Mouse (Mus musculus): Measurements from ENCODE around the gene Slc16a13. TPM values are rescaled to one million over a fixed set of nuclear protein-coding genes. Genes with fewer than 3 reads are reported as not detected.
A peak's percentile ranks its signal among the peaks of the same experiment; 100 is the strongest.

Gene Slc16a13
- polyA plus RNA-seq, 1 experiment from 2014 or later: 6.9 TPM

- WGBS: 46% methylated on average over 9 of the region's 9 CpGs
- no peak overlapping the region for H3K4me3 ChIP-seq (ENCODE audit: low read length)
- ATAC-seq (ENCODE audit: low read depth): no peak
- no peaks in the 10 kb centered on the region for H3K4me1 ChIP-seq (replicated peaks; ENCODE audit: control insufficient read depth, insufficient read depth, low read length)
- H3K9me3 ChIP-seq (ENCODE audit: control insufficient read depth, low read length): no peaks in the 10 kb centered on the region
- H3K27me3 ChIP-seq (ENCODE audit: control insufficient read depth, insufficient read depth, low read depth, low read length): peaks cover 2% of the 10 kb centered on the region; the same call in 1 of the 2 replicates
- H3K36me3 ChIP-seq (ENCODE audit: control insufficient read depth, insufficient read depth, low read length): no peaks in the 10 kb centered on the region
- no peak overlapping the region for H3K27ac ChIP-seq (ENCODE audit: low read length)
- no peak overlapping the region for H3K9ac ChIP-seq (ENCODE audit: low read length)
- H3K4me2 ChIP-seq (ENCODE audit: low read depth, low read length): no peak overlapping the region
Observed at GRCm38 (mm10) chr11:70247136-70247845, 26.4 kb upstream of the Slc16a13 start.

GRCm38 (mm10) chr11:70242591-70242990, 21.7 kb upstream of the Slc16a13 start:
- Histone ChIP-seq H3K9ac (ENCODE audit: low read length) (no peak overlapping the region), H3K27ac (ENCODE audit: low read length) (no peak overlapping the region), H3K9me3 (ENCODE audit: control insufficient read depth, low read length) (no peaks in the 10 kb centered on the region), H3K27me3 (ENCODE audit: control insufficient read depth, insufficient read depth, low read depth, low read length) (no peaks in the 10 kb centered on the region), H3K36me3 (ENCODE audit: control insufficient read depth, insufficient read depth, low read length) (no peaks in the 10 kb centered on the region), H3K4me2 (ENCODE audit: low read depth, low read length) (no peak overlapping the region), H3K4me1 (replicated peaks; ENCODE audit: control insufficient read depth, insufficient read depth, low read length) (peaks cover 9% of the 10 kb centered on the region), H3K4me3 (ENCODE audit: low read length) (no peak overlapping the region)
- ATAC-seq (ENCODE audit: low read depth): no peak
- WGBS: 64% methylated on average over 11 of the region's 11 CpGs

GRCm38 (mm10) chr11:70239541-70240279, 18.8 kb upstream of the Slc16a13 start, which contains the start of the genes Gm21988 and Rnasek:
Gene Gm21988 (minus strand): TSS chr11:70239830.
Gene Rnasek (minus strand): TSS chr11:70239842.
- Histone ChIP-seq H3K4me2 (ENCODE audit: low read depth, low read length) (peak within 1 kb of the TSS; percentile 91), H3K9me3 (ENCODE audit: control insufficient read depth, low read length) (no peaks in the 10 kb centered on the region), H3K4me1 (replicated peaks; ENCODE audit: control insufficient read depth, insufficient read depth, low read length) (peaks cover 20% of the 10 kb centered on the region), H3K4me3 (ENCODE audit: low read length) (peak within 1 kb of the TSS; percentile 100), H3K36me3 (ENCODE audit: control insufficient read depth, insufficient read depth, low read length) (peaks cover 11% of the 10 kb centered on the region), H3K27ac (ENCODE audit: low read length) (peak within 1 kb of the TSS; percentile 89), H3K9ac (ENCODE audit: low read length) (peak within 1 kb of the TSS; percentile 98), H3K27me3 (ENCODE audit: control insufficient read depth, insufficient read depth, low read depth, low read length) (no peaks in the 10 kb centered on the region)
- peak; percentile 39 for ATAC-seq (ENCODE audit: low read depth)
- under 1% methylated on average over 28 of the region's 35 CpGs for WGBS

GRCm38 (mm10) chr11:70238591-70239440, 18.0 kb upstream of the Slc16a13 start:
- WGBS: 8% methylated on average over 23 of the region's 23 CpGs
- peak overlapping the region; percentile 91 for H3K4me2 ChIP-seq (ENCODE audit: low read depth, low read length)
- H3K9me3 ChIP-seq (ENCODE audit: control insufficient read depth, low read length): no peaks in the 10 kb centered on the region
- H3K36me3 ChIP-seq (ENCODE audit: control insufficient read depth, insufficient read depth, low read length): peaks cover 11% of the 10 kb centered on the region
- no peak for ATAC-seq (ENCODE audit: low read depth)
- peaks cover 26% of the 10 kb centered on the region for H3K4me1 ChIP-seq (replicated peaks; ENCODE audit: control insufficient read depth, insufficient read depth, low read length)
- H3K9ac ChIP-seq (ENCODE audit: low read length): peak overlapping the region; percentile 98
- peak overlapping the region; percentile 89 for H3K27ac ChIP-seq (ENCODE audit: low read length)
- H3K4me3 ChIP-seq (ENCODE audit: low read length): peak overlapping the region; percentile 100
- H3K27me3 ChIP-seq (ENCODE audit: control insufficient read depth, insufficient read depth, low read depth, low read length): no peaks in the 10 kb centered on the region

- 0% methylated on average over 66 of the region's 70 CpGs for WGBS
Observed at GRCm38 (mm10) chr11:70237457-70238167, 16.7 kb upstream of the Slc16a13 start, which contains the start of gene 0610010K14Rik. Gene 0610010K14Rik (minus strand): TSS chr11:70237914.

GRCm38 (mm10) chr11:70236717-70237116, 15.9 kb upstream of the Slc16a13 start:
- Histone ChIP-seq H3K27me3 (ENCODE audit: control insufficient read depth, insufficient read depth, low read depth, low read length) (no peaks in the 10 kb centered on the region), H3K4me3 (ENCODE audit: low read length) (peak overlapping the region; percentile 100), H3K9ac (ENCODE audit: low read length) (peak overlapping the region; percentile 98), H3K9me3 (ENCODE audit: control insufficient read depth, low read length) (no peaks in the 10 kb centered on the region), H3K4me1 (replicated peaks; ENCODE audit: control insufficient read depth, insufficient read depth, low read length) (peaks cover 27% of the 10 kb centered on the region), H3K36me3 (ENCODE audit: control insufficient read depth, insufficient read depth, low read length) (peaks cover 11% of the 10 kb centered on the region), H3K4me2 (ENCODE audit: low read depth, low read length) (peak overlapping the region; percentile 62), H3K27ac (ENCODE audit: low read length) (peak overlapping the region; percentile 83)
- 17% methylated on average over 7 of the region's 7 CpGs for WGBS
- no peak for ATAC-seq (ENCODE audit: low read depth)

More at GRCm38 (mm10) chr11:70237457-70238167, 16.7 kb upstream of the Slc16a13 start, which contains the start of gene 0610010K14Rik:
- Histone ChIP-seq H3K4me2 (ENCODE audit: low read depth, low read length) (peak within 1 kb of the TSS; percentile 91), H3K27me3 (ENCODE audit: control insufficient read depth, insufficient read depth, low read depth, low read length) (no peaks in the 10 kb centered on the region), H3K36me3 (ENCODE audit: control insufficient read depth, insufficient read depth, low read length) (peaks cover 11% of the 10 kb centered on the region), H3K27ac (ENCODE audit: low read length) (peak within 1 kb of the TSS; percentile 83), H3K9me3 (ENCODE audit: control insufficient read depth, low read length) (no peaks in the 10 kb centered on the region), H3K9ac (ENCODE audit: low read length) (peak within 1 kb of the TSS; percentile 98), H3K4me1 (replicated peaks; ENCODE audit: control insufficient read depth, insufficient read depth, low read length) (peaks cover 27% of the 10 kb centered on the region), H3K4me3 (ENCODE audit: low read length) (peak within 1 kb of the TSS; percentile 100)
- peak; percentile 93 for ATAC-seq (ENCODE audit: low read depth)

- H3K27me3 ChIP-seq (ENCODE audit: control insufficient read depth, insufficient read depth, low read depth, low read length): no peaks in the 10 kb centered on the region
- WGBS: 86% methylated on average over 12 of the region's 12 CpGs
- H3K9me3 ChIP-seq (ENCODE audit: control insufficient read depth, low read length): no peaks in the 10 kb centered on the region
- peaks cover 24% of the 10 kb centered on the region for H3K4me1 ChIP-seq (replicated peaks; ENCODE audit: control insufficient read depth, insufficient read depth, low read length)
- no peak for ATAC-seq (ENCODE audit: low read depth)
- H3K4me2 ChIP-seq (ENCODE audit: low read depth, low read length): no peak overlapping the region
- H3K9ac ChIP-seq (ENCODE audit: low read length): no peak overlapping the region
- H3K27ac ChIP-seq (ENCODE audit: low read length): no peak overlapping the region
- no peak overlapping the region for H3K4me3 ChIP-seq (ENCODE audit: low read length)
- H3K36me3 ChIP-seq (ENCODE audit: control insufficient read depth, insufficient read depth, low read length): peaks cover 11% of the 10 kb centered on the region
Observed at GRCm38 (mm10) chr11:70235254-70235900, 14.5 kb upstream of the Slc16a13 start.

- Histone ChIP-seq H3K27me3 (ENCODE audit: control insufficient read depth, insufficient read depth, low read depth, low read length) (peaks cover 9% of the 10 kb centered on the region), H3K4me1 (replicated peaks; ENCODE audit: control insufficient read depth, insufficient read depth, low read length) (peaks cover 30% of the 10 kb centered on the region), H3K36me3 (ENCODE audit: control insufficient read depth, insufficient read depth, low read length) (peaks cover 11% of the 10 kb centered on the region), H3K4me2 (ENCODE audit: low read depth, low read length) (peak overlapping the region; percentile 54), H3K9ac (ENCODE audit: low read length) (peak overlapping the region; percentile 74), H3K27ac (ENCODE audit: low read length) (peak overlapping the region; percentile 66), H3K4me3 (ENCODE audit: low read length) (peak overlapping the region; percentile 46; the same call in 1 of the 2 replicates), H3K9me3 (ENCODE audit: control insufficient read depth, low read length) (no peaks in the 10 kb centered on the region)
- no peak for ATAC-seq (ENCODE audit: low read depth)
- WGBS: 87% methylated on average over 8 of the region's 8 CpGs
Observed at GRCm38 (mm10) chr11:70234497-70234896, 13.6 kb upstream of the Slc16a13 start.

Data from lung, embryonic 16.5 days (tissue).